Mouse (Mus musculus) neural tube, embryonic 15.5 days (tissue): ENCODE measurements around the gene Asic2. TPM values are rescaled to one million over a fixed set of nuclear protein-coding genes. Genes with fewer than 3 reads are reported as not detected.

Experiments used
- ATAC-seq: fragments of 200-750 bp; cut with Nextera tagmentation; 2 replicates; pipeline ENCODE4 v1.8.0; 2017; ENCODE audit warnings: mild to moderate bottlenecking, moderate TSS enrichment, moderate library complexity; ENCODE audit not compliant: low FRiP score
- H3K27ac ChIP-seq: fragments of 300-500 bp; sonication (generic); replicated peaks from 2 replicates; pipeline ENCODE4 v1.5.1; 2015; ENCODE audit warnings: mild to moderate bottlenecking, inconsistent platforms
- H3K27me3 ChIP-seq: fragments of 300-500 bp; sonication (generic); replicated peaks from 2 replicates; pipeline ENCODE4 v1.6.1; 2015; ENCODE audit warnings: inconsistent platforms
- H3K36me3 ChIP-seq: fragments of 300-500 bp; sonication (generic); 2 replicates; pipeline ENCODE4 v1.6.1; 2015; ENCODE audit warnings: inconsistent platforms
- H3K4me1 ChIP-seq: fragments of 300-500 bp; sonication (generic); 2 replicates; pipeline ENCODE4 v1.6.1; 2015; ENCODE audit warnings: inconsistent platforms
- H3K4me2 ChIP-seq: fragments of 300-500 bp; sonication (generic); 2 replicates; pipeline ENCODE4 v1.6.1; 2015; ENCODE audit warnings: inconsistent platforms, mild to moderate bottlenecking, moderate library complexity
- H3K4me3 ChIP-seq: fragments of 300-500 bp; sonication (generic); replicated peaks from 2 replicates; pipeline ENCODE4 v1.5.1; 2015; ENCODE audit warnings: mild to moderate bottlenecking, inconsistent platforms
- H3K9ac ChIP-seq: fragments of 300-500 bp; sonication (generic); replicated peaks from 2 replicates; pipeline ENCODE4 v1.6.1; 2015; ENCODE audit warnings: mild to moderate bottlenecking, inconsistent platforms
- H3K9me3 ChIP-seq: fragments of 300-500 bp; sonication (generic); replicated peaks from 2 replicates; pipeline ENCODE4 v1.6.1; 2016; ENCODE audit warnings: inconsistent platforms
- WGBS: fragments of 180-500 bp; shearing (Covaris S2); methylation state at CpG from one replicate; pipeline ENCODE4 v1.1.7; 2015; ENCODE audit warnings: mixed read lengths; 5-methylcytosine and 5-hydroxymethylcytosine counted together
- polyA plus RNA-seq: library from polyadenylated mRNA; unstranded; fragments of >200 nt; fragmentation: Nextera tagmentation; extraction: Ambion mirVana; gene quantifications from 2 replicates; pipeline ENCODE4 v1.2.1, GENCODE M21; 2015

Asic2 gene
- polyA plus RNA-seq, 1 experiment from 2014 or later = 21.3 TPM

GRCm38 (mm10) chr11:80846115-80846514 lies 1122.1 kb downstream of the Asic2 start:
- Histone ChIP-seq H3K27me3 (no peaks in the 10 kb centered on the region), H3K36me3 (no peaks in the 10 kb centered on the region), H3K4me1 (no peaks in the 10 kb centered on the region), H3K4me2 (no peak overlapping the region), H3K27ac (no peak overlapping the region), H3K9me3 (no peaks in the 10 kb centered on the region), H3K9ac (no peak overlapping the region), H3K4me3 (no peak overlapping the region)
- 54% methylated on average over 3 of the region's 3 CpGs for WGBS
- ATAC-seq = no peak

- no peak overlapping the region for H3K4me2 ChIP-seq
- no peaks in the 10 kb centered on the region for H3K9me3 ChIP-seq
- WGBS = 48% methylated on average over 7 of the region's 7 CpGs
- H3K4me3 ChIP-seq = no peak overlapping the region
- H3K27me3 ChIP-seq = no peaks in the 10 kb centered on the region
- H3K36me3 ChIP-seq = no peaks in the 10 kb centered on the region
- no peak overlapping the region for H3K9ac ChIP-seq
- H3K4me1 ChIP-seq = no peaks in the 10 kb centered on the region
- ATAC-seq = no peak
- H3K27ac ChIP-seq = no peak overlapping the region
These were observed 1122.8 kb downstream of the Asic2 start for GRCm38 (mm10) chr11:80845486-80845885.

- 84% methylated on average over 2 of the region's 2 CpGs for WGBS
- Histone ChIP-seq H3K36me3 (no peaks in the 10 kb centered on the region), H3K4me3 (no peak overlapping the region), H3K4me2 (no peak overlapping the region), H3K9me3 (no peaks in the 10 kb centered on the region), H3K27ac (no peak overlapping the region), H3K27me3 (no peaks in the 10 kb centered on the region), H3K9ac (no peak overlapping the region), H3K4me1 (no peaks in the 10 kb centered on the region)
- no peak for ATAC-seq
These were observed 1124.8 kb downstream of the Asic2 start for GRCm38 (mm10) chr11:80843435-80843834.

- Histone ChIP-seq H3K4me2 (no peak overlapping the region), H3K4me3 (no peak overlapping the region), H3K9ac (no peak overlapping the region), H3K27ac (no peak overlapping the region), H3K9me3 (no peaks in the 10 kb centered on the region), H3K36me3 (no peaks in the 10 kb centered on the region), H3K4me1 (no peaks in the 10 kb centered on the region), H3K27me3 (no peaks in the 10 kb centered on the region)
- WGBS = 77% methylated on average over 1 of the region's 1 CpGs
- ATAC-seq = no peak
These were observed 1129.5 kb downstream of the Asic2 start for GRCm38 (mm10) chr11:80838724-80839123.

GRCm38 (mm10) chr11:80835841-80836240 lies 1132.4 kb downstream of the Asic2 start:
- ATAC-seq = no peak
- whole genome bisulfite sequencing = 80% methylated on average over 4 of the region's 4 CpGs
- no peak overlapping the region for H3K27ac ChIP-seq
- no peaks in the 10 kb centered on the region for H3K9me3 ChIP-seq
- no peak overlapping the region for H3K9ac ChIP-seq
- H3K4me3 ChIP-seq = no peak overlapping the region
- no peaks in the 10 kb centered on the region for H3K36me3 ChIP-seq
- 0 out of 2 replicates have a peak, but pooled peaks cover 4% of the 10 kb centered on the region for H3K4me1 ChIP-seq
- H3K27me3 ChIP-seq = no peaks in the 10 kb centered on the region
- H3K4me2 ChIP-seq = no peak overlapping the region

- Histone ChIP-seq H3K36me3 (no peaks in the 10 kb centered on the region), H3K27me3 (no peaks in the 10 kb centered on the region), H3K27ac (no peak overlapping the region), H3K4me3 (no peak overlapping the region), H3K9me3 (no peaks in the 10 kb centered on the region), H3K4me2 (no peak overlapping the region), H3K9ac (no peak overlapping the region), H3K4me1 (0 out of 2 replicates have a peak, but pooled peaks cover 4% of the 10 kb centered on the region)
- WGBS = 87% methylated on average over 2 of the region's 2 CpGs
- ATAC-seq = no peak
These were observed 1132.9 kb downstream of the Asic2 start for GRCm38 (mm10) chr11:80835395-80835794.

Other genes starting within 250 kb of the Asic2 start
- 1.2 TPM in 2 replicates for gene 5530401A14Rik, start 107.8 kb downstream of the Asic2 start, polyA plus RNA-seq
- 1.6 and 2.5 TPM in 2 replicates for gene Ccl2, start 67.1 kb upstream of the Asic2 start, polyA plus RNA-seq
- gene Gm17268, start 70.1 kb upstream of the Asic2 start, polyA plus RNA-seq = not detected in 2 replicates
- 1.3 and 2.5 TPM in 2 replicates for gene Ccl7, start 77.3 kb upstream of the Asic2 start, polyA plus RNA-seq
- 0.47 and 3.9 TPM in 2 replicates for gene Ccl11, start 89.4 kb upstream of the Asic2 start, polyA plus RNA-seq
- gene Ccl12, start 133.4 kb upstream of the Asic2 start, polyA plus RNA-seq = 3.3 and 5.3 TPM in 2 replicates
- 0.40 TPM in 1 of 2 replicates, not detected in the other for gene Ccl8, start 146.7 kb upstream of the Asic2 start, polyA plus RNA-seq